Mouse (Mus musculus) heart, adult 8-10 months (tissue): ENCODE data around the gene Ppef2. TPM values are rescaled to one million over a fixed set of nuclear protein-coding genes. Genes with fewer than 3 reads are reported as not detected.
"Not testable (repeated sequence)": the region's sequence is repeated elsewhere in the genome, so short reads cannot be mapped to it uniquely, and the experiment has no call there.

Experiments used
- DNase-seq: peaks from one replicate; pipeline ENCODE4 v3.0.0; 2022; ENCODE audit warnings: low spot score
- total RNA-seq, 4 experiments: library from RNA; stranded (reverse); gene quantifications; 2 replicates each; pipeline ENCODE4 v1.2.4; 2022

The Ppef2 gene
- total RNA-seq, 4 experiments from 2014 or later, result not detected

DNA sequence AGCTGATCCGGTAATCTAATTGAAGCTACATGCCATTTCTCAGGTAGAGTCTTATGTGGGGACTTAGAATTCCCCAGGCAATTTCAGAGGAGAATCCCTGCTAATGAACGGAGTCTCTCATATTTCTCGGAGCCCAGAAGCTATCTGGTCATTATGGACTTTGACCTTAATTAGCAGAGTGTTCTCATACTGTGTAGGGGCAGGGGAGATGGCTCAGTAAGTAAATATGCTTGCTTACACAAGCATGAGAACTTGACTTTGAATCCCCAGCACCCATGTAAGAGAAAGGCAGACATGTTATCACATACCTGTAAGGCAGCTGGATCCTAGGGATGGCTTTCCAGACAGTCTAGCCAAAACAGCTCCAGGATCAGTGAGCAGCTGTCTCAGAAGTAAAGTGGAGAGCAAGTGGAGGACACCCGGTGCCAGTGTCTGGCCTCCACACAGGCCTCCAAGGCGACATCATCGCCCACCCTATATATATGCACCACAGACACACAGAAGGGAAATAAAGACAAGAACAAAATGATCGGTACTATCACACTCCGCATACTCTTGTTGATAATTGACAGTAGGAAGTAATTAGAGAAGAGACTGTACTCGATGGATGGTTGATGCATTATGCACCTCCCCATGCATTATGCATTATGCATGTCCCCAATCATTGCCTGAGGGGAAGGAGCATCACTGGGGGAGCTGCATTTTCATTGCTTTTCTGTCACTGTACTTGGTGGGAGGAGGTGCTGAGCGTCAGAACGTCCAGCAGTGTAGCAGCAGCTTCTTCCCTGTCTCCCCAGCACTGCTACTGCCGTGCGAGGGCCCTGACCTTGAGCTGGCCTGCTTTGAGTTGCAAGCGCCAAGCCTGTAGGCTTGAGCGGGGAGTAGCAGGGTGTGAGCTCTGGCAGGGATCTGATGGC lies 58.9 kb downstream of the Ppef2 start:
- DNase-seq, result no peak

DNA sequence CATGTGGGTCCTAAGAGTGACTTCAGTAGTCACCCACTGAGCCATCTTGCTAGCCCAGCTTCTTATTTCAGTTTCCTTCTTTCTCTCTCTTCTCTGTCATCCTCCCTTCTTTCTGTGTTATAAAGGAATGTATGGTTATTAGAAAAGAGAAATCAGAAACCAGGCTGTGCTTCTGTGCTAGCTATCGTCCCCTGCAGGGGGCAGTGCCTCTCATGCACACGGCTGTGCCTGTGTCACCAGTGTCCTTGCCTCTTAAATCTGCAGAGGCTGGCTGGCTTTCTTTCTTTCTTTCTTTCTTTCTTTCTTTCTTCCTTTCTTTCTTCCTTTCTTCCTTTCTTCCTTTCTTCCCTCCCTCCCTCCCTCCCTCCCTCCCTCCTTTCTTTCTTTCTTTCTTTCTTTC lies 60.4 kb downstream of the Ppef2 start:
- not testable (repeated sequence) for DNase-seq

DNA sequence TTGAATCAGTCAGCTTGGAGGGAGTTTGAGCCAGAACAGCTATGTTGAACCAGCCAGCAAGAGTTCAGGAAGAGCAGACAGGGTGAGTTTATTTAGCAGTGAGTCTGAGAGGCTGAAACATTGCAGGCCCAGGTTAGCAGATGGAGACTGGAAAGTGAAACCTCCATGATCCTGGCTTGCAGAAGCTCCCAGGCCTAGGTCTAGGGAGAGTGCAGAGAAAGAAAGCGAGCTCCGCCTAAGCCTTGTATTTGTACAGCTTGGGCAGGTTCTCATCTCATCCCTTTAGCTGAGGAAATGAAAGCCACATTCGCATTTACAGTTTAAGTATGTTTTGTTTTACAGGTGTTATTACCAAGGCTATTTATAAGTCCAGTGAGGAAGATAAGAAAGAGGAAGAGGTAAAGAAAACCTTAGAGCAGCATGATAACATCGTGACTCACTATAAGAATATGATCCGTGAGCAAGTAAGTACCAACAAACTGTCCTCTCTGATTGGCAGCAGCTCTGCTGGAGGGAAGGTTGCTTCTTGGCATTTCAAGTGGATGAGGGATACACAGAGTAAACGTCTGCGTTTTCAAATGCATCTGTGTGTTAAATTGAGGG lies 67.1 kb downstream of the Ppef2 start:
- DNase-seq, result no peak

DNA sequence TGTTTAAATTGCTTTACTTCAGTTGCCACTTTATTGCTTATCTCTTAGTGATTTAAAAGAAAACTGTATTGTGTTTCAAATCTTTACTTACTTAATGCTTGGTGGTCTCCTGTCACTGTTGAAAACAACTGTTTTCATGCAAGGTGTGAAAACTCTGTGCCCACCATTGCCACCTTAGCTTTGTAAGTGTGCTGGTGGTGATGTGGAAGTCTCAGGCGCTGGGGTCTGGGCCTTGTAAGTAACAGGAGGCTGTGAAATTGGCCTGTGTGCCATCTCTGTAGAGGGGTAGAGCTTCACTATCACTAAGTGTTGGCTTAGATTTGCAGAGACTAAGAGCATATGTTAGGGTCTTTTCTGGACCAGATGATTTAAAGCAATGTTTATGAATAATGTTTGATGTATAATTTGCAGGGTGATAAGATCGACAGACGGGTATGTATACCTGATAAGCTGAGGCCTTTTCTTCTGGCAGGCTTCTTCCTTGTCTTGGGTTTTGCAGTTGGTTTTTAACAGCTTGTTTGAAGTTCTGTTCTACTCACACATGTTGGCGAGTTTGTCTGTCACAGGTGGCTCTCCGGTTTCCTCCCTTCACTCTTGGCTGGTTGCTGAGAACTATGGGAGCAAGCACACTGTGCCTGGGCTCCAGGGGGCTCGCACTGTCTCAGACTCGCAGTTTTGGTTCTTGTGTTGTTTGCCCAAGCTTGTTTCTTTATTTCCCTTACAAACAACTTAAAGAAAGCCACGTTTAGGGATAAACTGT lies 72.8 kb downstream of the Ppef2 start:
- no peak for DNase-seq

Other genes with a start within 250 kb of the Ppef2 start
- gene Cdkl2, start 212.4 kb downstream of the Ppef2 start, total RNA-seq, result 1 to 10 TPM; 4.2 to 6.9 (median 5.6) TPM
- 10 to 100 TPM; 55.3 to 63.0 (median 57.9) TPM for gene G3bp2, start 172.6 kb downstream of the Ppef2 start, total RNA-seq
- 10 to 100 TPM; 43.0 to 49.2 (median 46.7) TPM for gene Uso1, start 118.3 kb downstream of the Ppef2 start, total RNA-seq
- gene U90926, start 40.9 kb downstream of the Ppef2 start, total RNA-seq, result not detected
- gene Naaa, start 21.9 kb upstream of the Ppef2 start, total RNA-seq, result 10 to 100 TPM; 15.9 to 21.7 (median 18.8) TPM
- gene Sdad1, start 54.2 kb upstream of the Ppef2 start, total RNA-seq, result 10 to 100 TPM; 10.8 to 12.5 (median 11.4) TPM
- gene Cxcl9, start 71.8 kb upstream of the Ppef2 start, total RNA-seq, result 1 to 10 TPM in 3 of 4 experiments, under 1 TPM in 1; 0.79 to 1.8 (median 1.2) TPM
- 100 to 1,000 TPM; 573 to 758 (median 670) TPM for gene Art3, start 75.5 kb upstream of the Ppef2 start, total RNA-seq
- gene Cxcl10, start 92.6 kb upstream of the Ppef2 start, total RNA-seq, result not detected
- gene Nup54, start 178.9 kb upstream of the Ppef2 start, total RNA-seq, result 10 to 100 TPM; 12.1 to 18.4 (median 16.2) TPM